Mouse (Mus musculus) liver, adult 10 weeks (tissue): ENCODE results near the gene Rhox9. TPM values are rescaled to one million over a fixed set of nuclear protein-coding genes. Genes with fewer than 3 reads are reported as not detected.

Experiments
- polyA plus RNA-seq: library from polyadenylated mRNA; stranded (reverse); fragments of 350-450 nt; fragmentation: Illumina TruSeq; extraction: RNeasy Lipid Tissue Mini Kit (QIAGEN cat#74804); gene quantifications from one replicate; pipeline ENCODE4 v1.2.3, GENCODE M21; 2014; ENCODE audit warnings: low read depth, low replicate concordance

Rhox9 gene
- not detected for polyA plus RNA-seq

DNA sequence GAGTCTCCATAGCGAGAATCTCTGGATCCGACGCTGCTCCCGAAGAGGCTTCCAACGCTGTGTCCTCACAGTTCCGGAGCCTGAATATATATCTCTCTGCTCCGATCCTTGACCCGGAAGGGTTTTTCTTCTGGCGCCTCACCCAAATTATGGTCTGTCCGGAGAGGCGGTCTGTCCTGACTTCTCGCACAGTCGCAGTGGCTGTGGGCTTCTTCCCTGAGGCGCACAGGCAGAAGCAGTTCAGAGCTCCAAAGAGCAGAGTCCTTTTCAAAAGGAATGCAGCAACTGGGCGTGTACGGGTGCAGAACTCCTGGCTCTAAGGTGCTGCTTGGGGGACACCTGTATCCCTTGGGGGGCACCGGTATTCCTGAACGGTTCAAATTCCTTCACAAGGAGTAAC lies at the start of gene Rhox9:
Gene Rhox9, minus strand, starts transcription at position 101 of the 400 bp plus-strand sequence.

DNA sequence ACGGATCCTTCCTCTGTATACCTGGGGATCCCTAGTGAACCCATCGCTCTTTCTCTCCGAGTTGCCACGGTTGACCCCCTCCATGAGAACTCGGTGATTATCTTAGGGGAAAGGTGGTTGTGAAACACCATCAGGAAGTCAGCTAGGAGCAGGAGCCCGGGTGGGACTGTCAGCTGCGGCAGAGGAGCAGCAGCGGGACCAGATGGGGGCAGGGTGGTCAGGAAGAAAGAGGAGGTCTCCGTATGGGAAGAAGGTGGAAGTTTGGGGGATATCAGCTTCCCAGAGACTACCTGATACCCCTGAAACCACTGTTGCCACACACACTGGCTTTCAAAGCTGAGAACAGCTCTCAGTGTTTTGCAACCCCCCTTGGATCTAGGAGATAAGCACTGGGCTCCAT lies 4.4 kb downstream of the Rhox9 start, which contains the start of gene Rhox7b:
Gene Rhox7b, minus strand, starts transcription at position 101 of the 400 bp plus-strand sequence.

DNA sequence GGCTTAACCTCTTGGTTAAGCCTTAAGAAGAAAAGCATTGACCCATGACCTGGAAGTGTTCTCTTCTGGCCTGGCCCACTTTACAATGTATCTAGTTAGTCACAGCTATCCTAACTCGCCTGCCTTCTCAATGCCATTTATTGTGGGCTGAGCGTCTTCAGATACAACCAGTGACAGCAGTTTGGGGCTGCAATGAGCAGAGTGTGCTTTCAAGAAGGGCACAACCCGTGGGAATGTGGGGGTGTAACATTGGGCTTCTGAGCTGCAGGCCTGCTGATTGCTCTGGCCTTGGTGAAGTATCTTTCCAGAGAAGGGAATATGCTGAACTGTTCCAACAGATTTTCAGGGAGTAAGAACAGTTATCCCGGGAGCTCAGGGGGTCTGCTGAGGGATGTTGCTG lies 22.7 kb downstream of the Rhox9 start, which contains the start of gene Rhox8:
Gene Rhox8, minus strand, starts transcription at position 101 of the 400 bp plus-strand sequence.

Other genes starting within 250 kb of the Rhox9 start
- not detected for gene Rhox3h, start 233.0 kb downstream of the Rhox9 start, polyA plus RNA-seq
- gene Rhox2h, start 228.5 kb downstream of the Rhox9 start, polyA plus RNA-seq, result not detected
- gene Rhox5, start 96.9 kb downstream of the Rhox9 start, polyA plus RNA-seq, result not detected
- gene Rhox6, start 74.9 kb downstream of the Rhox9 start, polyA plus RNA-seq, result not detected
- not detected for gene Rhox7a, start 70.1 kb downstream of the Rhox9 start, polyA plus RNA-seq
- not detected for gene Rhox8, start 22.8 kb downstream of the Rhox9 start, polyA plus RNA-seq
- gene Rhox7b, start 4.5 kb downstream of the Rhox9 start, polyA plus RNA-seq, result not detected
- not detected for gene Btg1-ps1, start 117.0 kb upstream of the Rhox9 start, polyA plus RNA-seq
- gene Btg1-ps2, start 141.3 kb upstream of the Rhox9 start, polyA plus RNA-seq, result not detected
- gene Rhox10, start 164.7 kb upstream of the Rhox9 start, polyA plus RNA-seq, result not detected
- gene Rhox11, start 183.4 kb upstream of the Rhox9 start, polyA plus RNA-seq, result not detected
- gene Rhox12, start 209.1 kb upstream of the Rhox9 start, polyA plus RNA-seq, result not detected
- not detected for gene Rhox13, start 219.4 kb upstream of the Rhox9 start, polyA plus RNA-seq